Mouse (Mus musculus) forebrain, embryonic 11.5 days (tissue): Measurements from ENCODE around the gene Dusp5. TPM values are rescaled to one million over a fixed set of nuclear protein-coding genes. Genes with fewer than 3 reads are reported as not detected.

Experiments
- ATAC-seq: fragments of 200-750 bp; cut with Nextera tagmentation; replicated peaks from 2 replicates; pipeline ENCODE4 v1.8.0; 2017; ENCODE audit warnings: moderate TSS enrichment; ENCODE audit not compliant: low FRiP score
- DNase-seq: peaks from one replicate; pipeline ENCODE4 v3.0.0-alpha.2; 2017; ENCODE audit warnings: low spot score
- H3K27ac ChIP-seq: fragments of 300-500 bp; sonication (generic); 2 replicates; pipeline ENCODE4 v1.5.1; 2014; ENCODE audit warnings: low read depth, low read length
- H3K27me3 ChIP-seq: fragments of 300-500 bp; sonication (generic); 2 replicates; pipeline ENCODE4 v1.6.1; 2014; ENCODE audit warnings: mild to moderate bottlenecking, low read length, mixed read lengths; ENCODE audit not compliant: control insufficient read depth, insufficient read depth
- H3K36me3 ChIP-seq: fragments of 300-500 bp; sonication (generic); 2 replicates; pipeline ENCODE4 v1.6.1; 2014; ENCODE audit warnings: mild to moderate bottlenecking, low read length, moderate library complexity, mixed read lengths; ENCODE audit not compliant: control insufficient read depth, insufficient read depth
- H3K4me1 ChIP-seq: fragments of 300-500 bp; sonication (generic); replicated peaks from 2 replicates; pipeline ENCODE4 v1.6.1; 2014; ENCODE audit warnings: low read length, mixed read lengths; ENCODE audit not compliant: control insufficient read depth, insufficient read depth
- H3K4me2 ChIP-seq: fragments of 300-500 bp; sonication (generic); 2 replicates; pipeline ENCODE4 v1.6.1; 2014; ENCODE audit warnings: low read depth, mild to moderate bottlenecking, low read length, moderate library complexity, mixed read lengths; ENCODE audit not compliant: severe bottlenecking
- H3K4me3 ChIP-seq: fragments of 300-500 bp; sonication (generic); 2 replicates; pipeline ENCODE4 v1.5.1; 2014; ENCODE audit warnings: low read depth, low read length
- H3K9ac ChIP-seq: fragments of 300-500 bp; sonication (generic); 2 replicates; pipeline ENCODE4 v1.6.1; 2014; ENCODE audit warnings: low read length
- H3K9me3 ChIP-seq: fragments of 300-500 bp; sonication (generic); 2 replicates; pipeline ENCODE4 v1.6.1; 2016; ENCODE audit warnings: low read length, mixed read lengths; ENCODE audit not compliant: control insufficient read depth
- WGBS: fragments of 180-500 bp; shearing (Covaris S2); extraction: QIAGEN DNeasy Blood & Tissue Kit; methylation state at CpG from one replicate; pipeline ENCODE4 v1.1.7; 2014; 5-methylcytosine and 5-hydroxymethylcytosine counted together
- polyA plus RNA-seq: library from polyadenylated mRNA; unstranded; fragments of >200 nt; fragmentation: Nextera tagmentation; extraction: Ambion mirVana; gene quantifications from 2 replicates; pipeline ENCODE4 v1.2.1, GENCODE M21; 2014

The Dusp5 gene
- polyA plus RNA-seq, 1 experiment from 2014 or later = 4.4 TPM

DNA sequence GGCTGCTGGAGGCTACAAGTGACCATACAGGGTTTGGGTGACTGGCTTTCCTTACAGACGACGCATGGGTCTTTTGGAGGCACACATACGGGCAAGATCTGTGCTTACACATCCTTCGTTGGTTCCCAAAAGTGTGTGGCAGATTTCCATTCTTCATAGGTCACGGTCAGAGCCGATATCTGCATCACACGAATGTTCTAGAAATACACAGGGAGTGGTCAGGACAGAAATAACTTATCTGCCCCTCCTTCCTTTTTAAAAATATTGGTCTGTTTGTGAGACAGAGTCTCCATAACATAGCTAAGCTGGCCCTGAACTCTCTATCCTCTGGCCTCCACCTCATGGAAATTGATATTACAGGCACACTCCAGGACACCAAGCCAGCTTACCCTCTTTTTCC, 24.7 kb upstream of the Dusp5 start:
- Histone ChIP-seq H3K27ac (no peak overlapping the region), H3K4me2 (no peak overlapping the region), H3K27me3 (no peaks in the 10 kb centered on the region), H3K4me1 (no peaks in the 10 kb centered on the region), H3K4me3 (no peak overlapping the region), H3K36me3 (no peaks in the 10 kb centered on the region), H3K9ac (no peak overlapping the region), H3K9me3 (no peaks in the 10 kb centered on the region)
- WGBS = 94% methylated on average over 7 of the region's 7 CpGs
- DNase-seq (no peak), ATAC-seq (no peak)

GRCm38 (mm10) chr19:53505728-53506127, 23.2 kb upstream of the Dusp5 start:
- no peaks in the 10 kb centered on the region for H3K36me3 ChIP-seq
- no peak overlapping the region for H3K4me2 ChIP-seq
- no peaks in the 10 kb centered on the region for H3K4me1 ChIP-seq
- no peaks in the 10 kb centered on the region for H3K9me3 ChIP-seq
- 92% methylated on average over 10 of the region's 10 CpGs for WGBS
- H3K4me3 ChIP-seq = no peak overlapping the region
- no peaks in the 10 kb centered on the region for H3K27me3 ChIP-seq
- DNase-seq (no peak), ATAC-seq (no peak)
- H3K9ac ChIP-seq = no peak overlapping the region
- no peak overlapping the region for H3K27ac ChIP-seq

DNA sequence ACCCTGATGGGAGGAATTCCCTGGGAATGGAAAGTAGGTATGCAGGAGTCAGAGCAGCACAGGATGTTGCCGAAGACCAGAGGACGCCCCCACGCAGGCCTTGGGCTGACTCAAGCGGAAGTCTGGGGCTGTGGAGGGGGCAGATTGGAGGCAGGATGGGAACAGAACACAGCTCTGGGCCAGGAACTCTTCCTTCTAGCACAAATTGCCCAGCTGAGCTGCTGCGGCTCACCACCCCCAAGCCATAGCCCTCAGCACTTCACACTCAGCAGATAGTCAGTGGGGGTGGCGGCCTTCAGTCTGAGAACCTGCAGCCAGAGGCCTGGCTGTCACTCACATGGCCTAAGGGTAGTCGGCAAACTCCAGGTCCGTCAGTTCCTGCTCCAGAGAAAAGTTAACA, 21.4 kb upstream of the Dusp5 start:
- no peaks in the 10 kb centered on the region for H3K9me3 ChIP-seq
- no peaks in the 10 kb centered on the region for H3K4me1 ChIP-seq
- DNase-seq (no peak), ATAC-seq (no peak)
- H3K36me3 ChIP-seq = no peaks in the 10 kb centered on the region
- 62% methylated on average over 8 of the region's 8 CpGs for WGBS
- H3K27me3 ChIP-seq = no peaks in the 10 kb centered on the region
- H3K27ac ChIP-seq = no peak overlapping the region
- H3K4me2 ChIP-seq = no peak overlapping the region
- no peak overlapping the region for H3K4me3 ChIP-seq
- no peak overlapping the region; the same call in 1 of the 2 replicates for H3K9ac ChIP-seq

- Histone ChIP-seq H3K27ac (no peak overlapping the region), H3K4me1 (no peaks in the 10 kb centered on the region), H3K27me3 (no peaks in the 10 kb centered on the region), H3K36me3 (no peaks in the 10 kb centered on the region), H3K9ac (no peak overlapping the region), H3K9me3 (no peaks in the 10 kb centered on the region), H3K4me3 (no peak overlapping the region), H3K4me2 (no peak overlapping the region)
- 83% methylated on average over 13 of the region's 13 CpGs for WGBS
- DNase-seq = no peak
- ATAC-seq = no peak
Observed at GRCm38 (mm10) chr19:53511244-53511934, 17.5 kb upstream of the Dusp5 start.

DNA sequence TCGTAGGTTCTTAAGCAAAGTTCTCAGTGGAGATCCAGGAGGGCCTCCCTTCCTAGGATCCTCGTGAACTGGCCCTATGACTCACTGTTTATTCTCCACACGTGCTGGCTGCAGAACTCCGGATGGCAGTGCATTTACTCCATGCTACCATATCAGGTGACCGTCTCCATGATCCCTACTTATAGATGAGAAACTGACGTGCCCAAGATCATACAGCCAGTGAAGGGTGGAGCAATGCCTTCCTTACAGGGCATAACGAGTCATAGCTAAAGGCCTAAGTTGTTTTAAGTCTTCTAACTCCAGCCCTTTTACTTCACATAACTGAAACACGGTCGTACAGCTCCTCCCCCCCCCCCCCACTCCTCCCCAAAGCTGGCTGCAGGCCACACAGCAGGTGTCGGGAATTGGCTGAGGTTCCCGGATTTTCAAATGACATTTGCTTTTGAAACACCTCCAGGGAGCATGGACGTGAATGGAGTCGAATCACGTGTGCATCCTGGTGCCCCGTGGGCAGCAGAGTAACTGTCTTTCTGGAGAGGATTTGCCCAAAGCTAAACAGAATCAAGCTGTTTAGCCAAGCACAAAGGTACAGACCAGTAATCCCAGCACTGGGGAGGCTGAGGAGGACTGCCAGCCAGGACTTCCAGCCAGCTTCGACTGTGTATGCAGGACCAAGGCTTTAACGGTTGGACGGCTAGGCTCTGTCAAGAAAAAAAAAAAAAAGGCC, 11.4 kb upstream of the Dusp5 start:
- H3K27me3 ChIP-seq = no peaks in the 10 kb centered on the region
- no peak overlapping the region for H3K9ac ChIP-seq
- 30% methylated on average over 18 of the region's 18 CpGs for WGBS
- no peak overlapping the region for H3K27ac ChIP-seq
- ATAC-seq = peak; percentile 36; the same call in 1 of the 2 replicates
- no peaks in the 10 kb centered on the region for H3K9me3 ChIP-seq
- no peak overlapping the region for H3K4me2 ChIP-seq
- no peak overlapping the region for H3K4me3 ChIP-seq
- H3K36me3 ChIP-seq = no peaks in the 10 kb centered on the region
- peak; percentile 51 for DNase-seq
- H3K4me1 ChIP-seq = no peaks in the 10 kb centered on the region

GRCm38 (mm10) chr19:53519549-53519948, 9.4 kb upstream of the Dusp5 start:
- H3K4me3 ChIP-seq = no peak overlapping the region
- DNase-seq (no peak), ATAC-seq (no peak)
- no peaks in the 10 kb centered on the region for H3K27me3 ChIP-seq
- no peaks in the 10 kb centered on the region for H3K4me1 ChIP-seq
- H3K9me3 ChIP-seq = no peaks in the 10 kb centered on the region
- no peak overlapping the region for H3K9ac ChIP-seq
- 92% methylated on average over 8 of the region's 8 CpGs for WGBS
- no peaks in the 10 kb centered on the region for H3K36me3 ChIP-seq
- no peak overlapping the region for H3K27ac ChIP-seq
- H3K4me2 ChIP-seq = no peak overlapping the region

DNA sequence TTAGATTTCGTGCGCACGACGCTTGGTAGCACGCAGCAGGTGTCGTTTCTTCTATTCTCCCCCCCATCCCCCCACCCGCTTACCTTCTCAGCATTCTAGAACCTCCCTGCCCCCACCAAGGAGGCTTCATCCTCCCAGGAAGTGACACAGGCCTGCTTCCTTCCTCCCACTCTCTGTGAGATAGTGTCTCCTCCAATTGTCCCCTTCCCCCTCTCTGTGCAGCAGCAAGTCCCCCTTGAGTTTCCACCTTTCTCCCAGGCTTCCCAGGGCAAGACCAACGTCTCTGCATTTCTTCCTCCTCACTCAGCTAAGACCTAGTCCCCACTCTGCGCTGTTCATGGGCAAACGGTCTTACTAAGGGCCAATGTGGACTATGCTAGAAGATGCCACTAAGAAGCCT, 8.9 kb upstream of the Dusp5 start:
- Histone ChIP-seq H3K4me1 (no peaks in the 10 kb centered on the region), H3K9ac (no peak overlapping the region), H3K4me3 (no peak overlapping the region), H3K9me3 (no peaks in the 10 kb centered on the region), H3K27ac (no peak overlapping the region), H3K36me3 (no peaks in the 10 kb centered on the region), H3K4me2 (no peak overlapping the region), H3K27me3 (no peaks in the 10 kb centered on the region)
- WGBS = 92% methylated on average over 10 of the region's 10 CpGs
- ATAC-seq (no peak), DNase-seq (no peak)

- Histone ChIP-seq H3K4me2 (no peak overlapping the region), H3K27ac (no peak overlapping the region), H3K9ac (no peak overlapping the region), H3K9me3 (no peaks in the 10 kb centered on the region), H3K4me3 (no peak overlapping the region), H3K27me3 (no peaks in the 10 kb centered on the region), H3K4me1 (no peaks in the 10 kb centered on the region), H3K36me3 (no peaks in the 10 kb centered on the region)
- 56% methylated on average over 11 of the region's 11 CpGs for WGBS
- no peak for ATAC-seq
- DNase-seq = no peak
Observed at GRCm38 (mm10) chr19:53521137-53521795, 7.6 kb upstream of the Dusp5 start.
